Mouse (Mus musculus): ENCODE measurements around the gene Paf1. TPM values are rescaled to one million over a fixed set of nuclear protein-coding genes. Genes with fewer than 3 reads are reported as not detected.

Gene Paf1
- total RNA-seq (2014; rRNA removed) (16.1 TPM in 2 replicates), polyA plus RNA-seq (2012; rRNA removed) (52.8 and 59.1 TPM in 2 replicates)

DNA sequence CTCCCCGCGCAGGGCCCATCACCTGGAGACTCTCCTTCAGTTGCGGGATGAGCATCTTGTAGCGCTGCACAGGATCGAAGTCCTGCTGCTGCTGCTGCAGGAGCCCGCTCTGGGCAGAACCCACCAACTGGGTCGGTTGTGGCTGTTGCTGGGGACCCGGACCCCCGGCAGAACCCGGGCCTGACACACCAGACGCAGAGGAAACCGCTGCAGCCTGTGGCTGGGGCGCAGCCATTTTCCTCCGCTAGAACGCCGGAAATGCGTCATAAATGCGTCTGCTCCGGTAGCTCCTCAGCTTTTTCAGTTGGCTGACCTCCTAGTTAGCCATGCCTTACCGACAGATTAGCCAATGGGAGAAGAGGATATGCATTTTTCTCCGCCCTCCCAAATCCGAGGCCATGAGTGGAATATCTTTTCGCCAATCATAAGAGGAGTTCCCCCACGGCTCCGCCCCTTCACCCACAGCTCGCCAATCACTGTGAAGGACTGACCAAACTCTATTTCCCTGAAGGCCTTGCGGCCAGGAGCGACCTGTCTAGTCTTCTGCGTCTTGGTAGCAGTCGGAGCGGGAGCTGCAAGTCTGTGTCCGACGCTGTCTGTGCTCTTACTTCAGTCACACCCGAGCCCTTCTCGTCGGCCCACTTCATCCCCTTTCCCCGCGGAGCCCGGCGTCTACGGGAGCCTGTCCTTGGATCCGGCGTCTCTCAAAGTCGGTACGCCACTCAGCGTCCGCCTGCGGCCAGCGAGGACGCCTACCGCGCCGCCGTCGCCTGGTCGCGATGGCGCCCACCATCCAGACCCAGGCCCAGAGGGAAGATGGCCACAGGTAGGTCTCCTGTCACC, at the start of gene Paf1, which contains the start of gene Med29:
Gene Paf1 (plus strand): TSS at position 523 of the 843 bp plus-strand sequence.
Gene Med29 (minus strand): TSS at position 280 of the 843 bp plus-strand sequence.
- Histone ChIP-seq H3K27ac (replicated peaks; ENCODE audit: insufficient read depth, low read depth, low read length) (no peak within 1 kb of the TSS; the same call in 1 of the 2 replicates), H3K79me2 (ENCODE audit: control insufficient read depth, insufficient read depth, low read length) (peaks cover 15% of the 10 kb centered on the region; the same call in 1 of the 2 replicates), H3K4me1 (ENCODE audit: control insufficient read depth, insufficient read depth, low read length) (peaks cover 11% of the 10 kb centered on the region), H3K36me3 (ENCODE audit: control insufficient read depth, insufficient read depth, low read length) (peaks cover 21% of the 10 kb centered on the region), H3K27me3 (ENCODE audit: control insufficient read depth, insufficient read depth, low read length) (no peaks in the 10 kb centered on the region), H3K9ac (ENCODE audit: low read depth, low read length) (peak within 1 kb of the TSS; percentile 92), H3K4me3 (ENCODE audit: insufficient read depth, low read depth, low read length) (peak within 1 kb of the TSS; percentile 92)
- under 1% methylated on average over 58 of the region's 58 CpGs for WGBS
- peak; percentile 100 for DNase-seq (ENCODE audit: extremely low read depth, low read depth, low spot score)
- TF ChIP-seq POLR2A (IDR thresholded peaks at IDR 0.05; ENCODE audit: extremely low read depth, insufficient read depth, low read length) (peak; percentile 96), CTCF (IDR thresholded peaks at IDR 0.05; ENCODE audit: low read depth, low read length) (no peak)

DNA sequence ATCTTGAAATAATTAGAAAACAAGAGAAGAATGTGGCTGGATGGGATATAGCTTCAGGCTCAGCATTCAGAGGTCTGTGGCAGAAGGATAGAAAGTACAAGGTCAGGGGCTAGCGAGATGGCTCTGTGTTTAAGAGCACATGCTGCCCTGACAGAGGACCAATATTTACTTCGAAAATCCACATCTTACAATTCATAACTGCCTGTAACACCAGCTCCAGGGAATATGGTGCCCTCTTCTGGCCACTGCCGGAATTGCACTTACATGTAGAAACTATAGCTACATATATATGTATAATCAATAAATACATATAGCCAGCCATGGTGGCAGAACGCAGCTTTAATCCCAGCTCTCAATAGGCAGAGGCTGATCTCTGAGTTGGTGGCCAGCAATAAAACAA, 48.1 kb upstream of the Paf1 start:
- Histone ChIP-seq H3K79me2 (ENCODE audit: control insufficient read depth, insufficient read depth, low read length) (no peaks in the 10 kb centered on the region), H3K4me3 (ENCODE audit: insufficient read depth, low read depth, low read length) (no peak overlapping the region), H3K27ac (replicated peaks; ENCODE audit: insufficient read depth, low read depth, low read length) (no peak overlapping the region), H3K27me3 (ENCODE audit: control insufficient read depth, insufficient read depth, low read length) (no peaks in the 10 kb centered on the region), H3K36me3 (ENCODE audit: control insufficient read depth, insufficient read depth, low read length) (no peaks in the 10 kb centered on the region), H3K4me1 (ENCODE audit: control insufficient read depth, insufficient read depth, low read length) (peaks cover 25% of the 10 kb centered on the region), H3K9ac (ENCODE audit: low read depth, low read length) (no peak overlapping the region)
- peak; percentile 60 for DNase-seq (ENCODE audit: extremely low read depth, low read depth, low spot score)
- WGBS = 0% methylated on average over 4 of the region's 4 CpGs
- TF ChIP-seq CTCF (IDR thresholded peaks at IDR 0.05; ENCODE audit: low read depth, low read length) (peak; percentile 64), POLR2A (IDR thresholded peaks at IDR 0.05; ENCODE audit: extremely low read depth, insufficient read depth, low read length) (no peak)

DNA sequence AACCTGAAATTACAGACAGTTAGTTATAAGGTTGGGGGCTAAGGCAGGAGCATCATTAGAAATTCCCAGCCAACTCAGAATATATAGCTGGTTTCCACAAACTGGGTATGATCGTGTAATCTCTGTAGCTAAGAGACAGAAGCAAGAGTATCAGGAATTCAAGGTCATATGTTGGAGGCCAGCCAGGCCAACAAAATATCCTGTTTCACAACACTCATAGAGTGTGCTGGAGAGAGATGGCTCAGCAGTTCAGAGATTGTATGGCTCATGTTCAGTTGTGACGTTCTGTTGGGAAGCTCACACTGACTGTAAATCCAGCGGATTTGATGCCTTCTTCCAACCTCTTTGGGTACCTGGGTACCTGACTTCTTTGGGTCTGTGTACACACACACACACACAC, 45.0 kb upstream of the Paf1 start:
- peaks cover 4% of the 10 kb centered on the region; the same call in 1 of the 2 replicates for H3K36me3 ChIP-seq (ENCODE audit: control insufficient read depth, insufficient read depth, low read length)
- H3K27ac ChIP-seq (replicated peaks; ENCODE audit: insufficient read depth, low read depth, low read length) = peak overlapping the region; percentile 93
- H3K4me1 ChIP-seq (ENCODE audit: control insufficient read depth, insufficient read depth, low read length) = peaks cover 24% of the 10 kb centered on the region
- H3K27me3 ChIP-seq (ENCODE audit: control insufficient read depth, insufficient read depth, low read length) = no peaks in the 10 kb centered on the region
- DNase-seq (ENCODE audit: extremely low read depth, low read depth, low spot score) = peak; percentile 93
- 3% methylated on average over 3 of the region's 3 CpGs for WGBS
- no peak overlapping the region for H3K4me3 ChIP-seq (ENCODE audit: insufficient read depth, low read depth, low read length)
- TF ChIP-seq POLR2A (IDR thresholded peaks at IDR 0.05; ENCODE audit: extremely low read depth, insufficient read depth, low read length) (no peak), CTCF (IDR thresholded peaks at IDR 0.05; ENCODE audit: low read depth, low read length) (no peak)
- peak overlapping the region; percentile 52; the same call in 1 of the 2 replicates for H3K9ac ChIP-seq (ENCODE audit: low read depth, low read length)
- peaks cover 11% of the 10 kb centered on the region; the same call in 1 of the 2 replicates for H3K79me2 ChIP-seq (ENCODE audit: control insufficient read depth, insufficient read depth, low read length)

DNA sequence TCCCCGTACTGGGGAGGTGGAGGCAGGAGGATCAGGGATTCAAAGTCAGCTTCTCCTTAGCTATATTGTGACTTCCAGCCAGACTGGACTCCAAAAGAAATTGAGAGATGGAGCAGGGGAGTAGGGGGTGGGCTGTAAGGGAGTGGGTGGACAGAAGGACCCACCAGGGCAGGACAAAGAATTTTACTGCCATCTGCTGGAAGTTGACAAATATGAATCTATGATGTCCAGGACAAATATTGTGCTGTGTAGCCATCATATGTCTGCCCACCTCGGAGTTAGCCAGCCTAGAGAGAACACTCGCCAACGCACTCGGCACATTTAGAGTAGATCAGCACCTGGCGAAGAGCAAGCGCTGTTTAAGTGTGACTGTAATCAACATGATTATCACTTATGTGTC, 44.1 kb upstream of the Paf1 start:
- H3K36me3 ChIP-seq (ENCODE audit: control insufficient read depth, insufficient read depth, low read length) = peaks cover 11% of the 10 kb centered on the region
- no peaks in the 10 kb centered on the region for H3K27me3 ChIP-seq (ENCODE audit: control insufficient read depth, insufficient read depth, low read length)
- WGBS = 90% methylated on average over 7 of the region's 7 CpGs
- H3K9ac ChIP-seq (ENCODE audit: low read depth, low read length) = no peak overlapping the region
- no peak overlapping the region; the same call in 1 of the 2 replicates for H3K27ac ChIP-seq (replicated peaks; ENCODE audit: insufficient read depth, low read depth, low read length)
- TF ChIP-seq CTCF (IDR thresholded peaks at IDR 0.05; ENCODE audit: low read depth, low read length) (no peak), POLR2A (IDR thresholded peaks at IDR 0.05; ENCODE audit: extremely low read depth, insufficient read depth, low read length) (no peak)
- H3K4me3 ChIP-seq (ENCODE audit: insufficient read depth, low read depth, low read length) = no peak overlapping the region
- peaks cover 28% of the 10 kb centered on the region for H3K4me1 ChIP-seq (ENCODE audit: control insufficient read depth, insufficient read depth, low read length)
- no peak for DNase-seq (ENCODE audit: extremely low read depth, low read depth, low spot score)
- H3K79me2 ChIP-seq (ENCODE audit: control insufficient read depth, insufficient read depth, low read length) = peaks cover 11% of the 10 kb centered on the region; the same call in 1 of the 2 replicates

DNA sequence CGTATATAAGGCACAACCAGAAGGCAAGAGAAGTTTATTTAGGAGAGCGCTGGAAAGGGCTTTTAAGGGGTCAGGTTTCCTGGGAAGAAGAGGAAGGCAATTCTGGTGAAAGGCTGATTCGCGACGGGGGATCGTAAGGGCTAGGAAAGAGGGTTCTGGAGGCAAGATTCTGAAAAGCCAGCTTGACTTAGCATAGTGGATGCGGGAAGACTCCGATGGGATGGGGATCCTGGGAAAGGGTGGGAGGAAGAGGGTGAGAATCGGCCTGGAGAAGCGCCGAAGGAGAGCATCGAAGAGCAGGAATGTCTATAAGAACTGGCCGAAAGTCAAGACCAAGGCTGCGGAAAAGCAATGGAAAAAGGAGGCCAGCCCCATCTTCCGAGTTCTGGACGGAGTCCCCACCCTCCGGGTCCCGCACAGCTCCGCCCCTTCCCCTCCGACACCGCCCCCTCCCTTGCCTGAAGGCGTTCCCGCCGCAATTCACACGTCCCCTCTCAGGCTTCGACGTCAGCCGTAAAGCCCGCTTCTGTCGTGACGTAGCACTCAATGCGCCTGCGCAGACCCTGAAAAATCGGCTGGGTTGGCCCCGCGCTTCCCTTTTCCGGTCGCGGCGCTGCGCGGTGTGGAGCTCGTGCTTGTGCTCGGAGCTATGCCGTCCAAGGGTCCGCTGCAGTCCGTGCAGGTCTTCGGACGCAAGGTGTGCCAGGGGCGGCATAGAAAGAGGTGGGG, 42.4 kb upstream of the Paf1 start, which contains the start of gene Rps16:
Gene Rps16 (plus strand): TSS at position 498 of the 729 bp plus-strand sequence.
- H3K27ac ChIP-seq (replicated peaks; ENCODE audit: insufficient read depth, low read depth, low read length) = peak within 1 kb of the TSS; percentile 85
- DNase-seq (ENCODE audit: extremely low read depth, low read depth, low spot score) = peak; percentile 88
- H3K36me3 ChIP-seq (ENCODE audit: control insufficient read depth, insufficient read depth, low read length) = peaks cover 15% of the 10 kb centered on the region
- WGBS = 1% methylated on average over 50 of the region's 50 CpGs
- H3K4me1 ChIP-seq (ENCODE audit: control insufficient read depth, insufficient read depth, low read length) = peaks cover 31% of the 10 kb centered on the region
- TF ChIP-seq POLR2A (IDR thresholded peaks at IDR 0.05; ENCODE audit: extremely low read depth, insufficient read depth, low read length) (peak; percentile 53; the same call in 1 of the 2 replicates), CTCF (IDR thresholded peaks at IDR 0.05; ENCODE audit: low read depth, low read length) (no peak)
- peaks cover 11% of the 10 kb centered on the region; the same call in 1 of the 2 replicates for H3K79me2 ChIP-seq (ENCODE audit: control insufficient read depth, insufficient read depth, low read length)
- H3K4me3 ChIP-seq (ENCODE audit: insufficient read depth, low read depth, low read length) = peak within 1 kb of the TSS; percentile 83
- peak within 1 kb of the TSS; percentile 88 for H3K9ac ChIP-seq (ENCODE audit: low read depth, low read length)
- no peaks in the 10 kb centered on the region for H3K27me3 ChIP-seq (ENCODE audit: control insufficient read depth, insufficient read depth, low read length)
